Mouse (Mus musculus) adrenal gland, postnatal 14 days (tissue): ENCODE measurements around the gene Dclk1. TPM values are rescaled to one million over a fixed set of nuclear protein-coding genes. Genes with fewer than 3 reads are reported as not detected.

Experiments
- DNase-seq: peaks from one replicate; pipeline ENCODE4 v3.0.0; 2021; ENCODE audit warnings: mixed read lengths
- total RNA-seq: library from RNA; stranded (reverse); gene quantifications from 2 replicates; pipeline ENCODE4 v1.2.3, GENCODE M21; 2021

The Dclk1 gene
- total RNA-seq, 1 experiment from 2014 or later = 5.0 TPM

GRCm38 (mm10) chr3:55587972-55588946, 346.1 kb downstream of the Dclk1 start:
- no peak for DNase-seq

Other genes starting within 250 kb of the Dclk1 start
- 0.49 and 0.89 TPM in 2 replicates for gene Ccna1, start 186.9 kb upstream of the Dclk1 start, total RNA-seq
- gene Spg20, start 130.3 kb upstream of the Dclk1 start, total RNA-seq = 43.0 and 46.6 TPM in 2 replicates
- 0.19 TPM in 1 of 2 replicates, not detected in the other for gene Ccdc169, start 105.0 kb upstream of the Dclk1 start, total RNA-seq
- gene Sohlh2, start 60.3 kb upstream of the Dclk1 start, total RNA-seq = not detected in 2 replicates
- gene Gm21954, start 229.8 kb downstream of the Dclk1 start, total RNA-seq = not detected in 2 replicates